In the genomic region with DNA sequence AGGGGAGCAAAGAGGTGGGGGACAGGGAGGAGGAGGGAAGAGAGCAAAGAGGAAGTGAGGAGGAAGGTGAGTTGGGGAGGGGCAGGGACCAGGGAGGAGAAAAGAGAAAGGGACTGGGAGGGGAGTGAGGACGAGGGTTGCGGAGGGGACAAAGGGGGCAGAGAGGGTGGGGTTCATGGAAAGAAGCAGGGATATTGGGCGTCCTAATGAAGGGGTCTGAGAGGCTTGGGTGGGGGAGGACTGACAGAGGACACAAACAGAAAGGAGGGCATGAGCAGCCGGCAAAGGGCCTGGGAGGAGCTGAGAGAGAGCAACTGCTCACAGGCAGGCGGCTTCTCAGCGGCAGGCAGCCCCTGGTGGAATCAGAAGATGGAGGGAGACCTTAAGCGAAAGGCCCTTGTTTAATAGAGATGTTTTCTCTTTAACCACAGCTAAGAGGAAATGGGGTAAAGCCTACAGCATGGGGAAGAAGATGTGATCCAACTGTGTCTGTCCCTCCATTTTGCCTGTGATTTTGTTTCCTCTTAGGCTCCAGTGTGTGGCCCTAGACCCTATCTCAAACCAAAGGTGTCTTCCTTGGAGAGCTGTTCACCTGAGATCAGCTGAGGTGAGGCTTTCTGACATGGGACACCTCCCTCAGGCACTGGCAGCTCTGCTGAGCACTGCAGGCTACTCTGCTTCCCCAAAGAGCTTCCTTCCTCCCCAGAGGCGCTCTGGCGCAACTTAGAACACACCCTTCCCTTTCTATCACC, we compare ENCODE assay signal across 11 mouse cellular contexts.
A peak's percentile ranks its signal among the peaks of the same experiment; 100 is the strongest.
DNase-seq lines count a peak whose midpoint lies in the region; ATAC-seq lines count a peak whose summit lies in the region.
"Had no signal": no experiment of that assay in that cellular context is flagged by ENCODE, and none has a peak within 500 bp of the region (broad histone marks: within the 10 kb centered on the region; RNA-seq: fewer than 3 reads in every experiment).

No protein-coding gene starts in this region.

- no peak overlapping the region for H3K27ac ChIP-seq in kidney, embryonic 16.5 days (ENCODE audit: low read length)
- H3K27ac ChIP-seq in liver, embryonic 16.5 days (ENCODE audit: low read length) = peak overlapping the region; percentile 48
- H3K27ac ChIP-seq: embryonic facial prominence, embryonic 12.5 days; hindbrain, embryonic 12.5 days had no signal

- H3K27me3 ChIP-seq in kidney, embryonic 16.5 days (ENCODE audit: insufficient read depth, low read length) = no peaks in the 10 kb centered on the region
- H3K27me3 ChIP-seq in liver, embryonic 16.5 days (ENCODE audit: control insufficient read depth, insufficient read depth, low read depth, low read length) = no peaks in the 10 kb centered on the region

- H3K9ac ChIP-seq in kidney, embryonic 16.5 days (replicated peaks; ENCODE audit: low read length) = no peak overlapping the region
- H3K9ac ChIP-seq in liver, embryonic 16.5 days (ENCODE audit: low read depth, low read length) = no peak overlapping the region
- H3K9ac ChIP-seq: embryonic facial prominence, embryonic 12.5 days; hindbrain, embryonic 12.5 days had no signal

- peak; percentile 33; the same call in 1 of the 2 replicates for ATAC-seq in kidney, embryonic 16.5 days (ENCODE audit: low FRiP score, low TSS enrichment)
- peak; percentile 30; the same call in 1 of the 2 replicates for ATAC-seq in liver, embryonic 16.5 days (ENCODE audit: low read depth)

- peaks cover 8% of the 10 kb centered on the region for H3K4me1 ChIP-seq in kidney, embryonic 16.5 days (ENCODE audit: insufficient read depth, low read length)
- H3K4me1 ChIP-seq in liver, embryonic 16.5 days (ENCODE audit: control insufficient read depth, low read depth, low read length) = no peaks in the 10 kb centered on the region; the same call in 1 of the 2 replicates

- no peaks in the 10 kb centered on the region for H3K36me3 ChIP-seq in kidney, embryonic 16.5 days (ENCODE audit: insufficient read depth, low read length)
- no peaks in the 10 kb centered on the region for H3K36me3 ChIP-seq in liver, embryonic 16.5 days (ENCODE audit: control insufficient read depth, insufficient read depth)
- H3K36me3 ChIP-seq: embryonic facial prominence, embryonic 12.5 days; hindbrain, embryonic 12.5 days had no signal

- WGBS in kidney, embryonic 16.5 days = 65% methylated on average over 9 of the region's 9 CpGs
- 28% methylated on average over 9 of the region's 9 CpGs for WGBS in liver, embryonic 16.5 days (ENCODE audit: insufficient replicate concordance)

- no peaks in the 10 kb centered on the region for H3K9me3 ChIP-seq in kidney, embryonic 16.5 days (ENCODE audit: low read length)
- H3K9me3 ChIP-seq in liver, embryonic 16.5 days (replicated peaks; ENCODE audit: control insufficient read depth, low read length) = no peaks in the 10 kb centered on the region
- H3K9me3 ChIP-seq: embryonic facial prominence, embryonic 12.5 days; hindbrain, embryonic 12.5 days; megakaryocyte, embryonic 14.5 days had no signal

- no peak overlapping the region for H3K4me3 ChIP-seq in kidney, embryonic 16.5 days (ENCODE audit: low read length)
- peak overlapping the region; percentile 36 for H3K4me3 ChIP-seq in liver, embryonic 16.5 days (ENCODE audit: low read depth, low read length)
- H3K4me3 ChIP-seq: embryonic facial prominence, embryonic 12.5 days; hindbrain, embryonic 12.5 days; megakaryocyte, embryonic 14.5 days had no signal

- H3K4me2 ChIP-seq in kidney, embryonic 16.5 days (replicated peaks; ENCODE audit: low read depth, low read length) = no peak overlapping the region
- peak overlapping the region; percentile 52 for H3K4me2 ChIP-seq in liver, embryonic 16.5 days (ENCODE audit: low read depth, low read length)
- H3K4me2 ChIP-seq: embryonic facial prominence, embryonic 12.5 days; hindbrain, embryonic 12.5 days had no signal

- no peak for DNase-seq in kidney, adult 8-10 months
- peak; percentile 11 for DNase-seq in T-cell, adult 2 months (ENCODE audit: low spot score)
- DNase-seq in thymus, postnatal 10 days (ENCODE audit: low spot score in 2 of 2) = peak; percentile 22 to 30
- DNase-seq in testis, postnatal 14 days (ENCODE audit: low spot score) = no peak
- no peak for DNase-seq in right cerebral cortex, postnatal 4 days
- DNase-seq in embryo, embryonic 10.5 days (ENCODE audit: low spot score) = no peak

Comparison
In these comparisons a context has a peak if more than half of its experiments do, and no peak if none do; other contexts are left out.
1. DNase-seq: peak in T-cell, adult 2 months (single experiment) and thymus, postnatal 10 days (2 of 2); none in kidney, adult 8-10 months (0 of 2), testis, postnatal 14 days (single experiment), right cerebral cortex, postnatal 4 days (single experiment) and embryo, embryonic 10.5 days (single experiment).